Mouse (Mus musculus) ES-Bruce4 (cell line): ENCODE measurements at regions not wholly inside any gene's neighbourhood (a gene's known extent, or its start where the extent isn't known, plus 50 kb on each side); places are given as distances from the start of the nearest gene placed in this dataset.

Source experiments
- H3K27ac ChIP-seq: 2 replicates; pipeline ENCODE4 v1.5.1; 2012; ENCODE audit warnings: low read length, inconsistent platforms; ENCODE audit not compliant: insufficient read depth
- H3K27me3 ChIP-seq: 2 replicates; pipeline ENCODE4 v1.6.1; 2012; ENCODE audit warnings: mild to moderate bottlenecking, low read length, inconsistent platforms; ENCODE audit not compliant: control insufficient read depth, poor library complexity, insufficient read depth, severe bottlenecking
- H3K36me3 ChIP-seq: 2 replicates; pipeline ENCODE4 v1.6.1; 2012; ENCODE audit warnings: inconsistent platforms, mild to moderate bottlenecking, low read length, moderate library complexity; ENCODE audit not compliant: control insufficient read depth, poor library complexity, insufficient read depth, severe bottlenecking
- H3K4me1 ChIP-seq: one replicate; pipeline ENCODE4 v1.8.1; 2011; ENCODE audit warnings: low read length; ENCODE audit not compliant: control insufficient read depth, insufficient read depth
- H3K4me3 ChIP-seq: 2 replicates; pipeline ENCODE4 v1.5.1; 2011; ENCODE audit warnings: low read depth, mild to moderate bottlenecking, low read length
- H3K9ac ChIP-seq: 2 replicates; pipeline ENCODE4 v1.6.1; 2012; ENCODE audit warnings: low read depth, mild to moderate bottlenecking, inconsistent platforms; ENCODE audit not compliant: poor library complexity, severe bottlenecking
- H3K9me3 ChIP-seq: replicated peaks from 2 replicates; pipeline ENCODE4 v1.6.1; 2012; ENCODE audit warnings: mild to moderate bottlenecking, low read length, inconsistent platforms; ENCODE audit not compliant: control insufficient read depth, poor library complexity, insufficient read depth, severe bottlenecking
- CTCF ChIP-seq: IDR thresholded peaks from one replicate; pipeline ENCODE4 v1.8.1; 2011; ENCODE audit warnings: low read depth, low read length
- EP300 ChIP-seq: IDR thresholded peaks from 2 replicates; pipeline ENCODE4 v1.6.1; 2011; ENCODE audit warnings: low read depth, low read length; ENCODE audit not compliant: insufficient read depth
- POLR2A ChIP-seq: IDR thresholded peaks from one replicate; pipeline ENCODE4 v1.8.1; 2011; ENCODE audit warnings: low read length; ENCODE audit not compliant: insufficient read depth

DNA sequence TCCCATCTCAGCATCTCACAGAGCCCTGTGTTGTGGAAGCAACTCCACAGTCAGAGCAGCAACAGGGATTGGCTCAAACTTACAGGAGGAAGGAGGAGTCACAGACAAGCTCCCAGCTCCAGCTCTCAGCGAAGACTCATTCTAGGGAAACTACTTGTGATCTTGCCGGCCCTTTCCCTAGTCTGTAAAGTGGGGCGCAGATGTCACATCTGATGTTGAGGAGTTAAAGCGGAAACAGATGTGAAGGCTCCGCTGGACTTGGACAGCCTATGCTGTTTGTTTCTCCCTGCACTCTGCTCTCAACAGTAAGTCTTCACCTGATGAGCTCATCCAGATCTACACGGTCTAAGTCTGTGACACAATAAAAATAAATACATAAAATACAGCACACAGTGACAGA lies 408.1 kb downstream of the Irx1 start:
- H3K4me3 ChIP-seq: no peak overlapping the region
- no peak overlapping the region for H3K27ac ChIP-seq

DNA sequence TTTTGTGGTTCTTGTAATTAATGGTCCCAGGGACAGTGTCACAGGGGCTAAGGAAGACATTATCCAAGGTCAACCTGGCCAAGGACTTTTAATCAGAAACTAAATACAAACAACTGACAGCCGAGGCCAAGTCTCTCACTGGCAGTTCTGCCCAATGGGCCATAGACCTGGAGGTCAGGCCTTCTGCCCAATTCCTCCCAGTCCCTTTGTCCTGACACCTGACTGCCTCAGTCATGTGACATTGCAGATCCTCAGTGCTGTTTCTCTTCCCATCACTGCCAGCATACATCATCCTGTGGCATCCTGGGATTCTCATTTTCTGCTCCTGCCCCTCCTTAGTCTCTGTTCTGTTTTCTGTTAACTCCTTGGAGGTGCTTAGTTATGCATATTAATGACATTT lies 413.4 kb downstream of the Irx1 start:
- Histone ChIP-seq H3K4me3 (no peak overlapping the region), H3K4me1 (peaks cover 2% of the 10 kb centered on the region), H3K9ac (no peak overlapping the region), H3K27me3 (no peaks in the 10 kb centered on the region; the same call in 1 of the 2 replicates), H3K27ac (no peak overlapping the region), H3K9me3 (no peaks in the 10 kb centered on the region), H3K36me3 (no peaks in the 10 kb centered on the region)
- TF ChIP-seq POLR2A (no peak), EP300 (no peak), CTCF (no peak)

More for the DNA sequence above, 408.1 kb downstream of the Irx1 start:
- Histone ChIP-seq H3K9me3 (no peaks in the 10 kb centered on the region), H3K9ac (no peak overlapping the region), H3K27me3 (no peaks in the 10 kb centered on the region; the same call in 1 of the 2 replicates), H3K4me1 (no peaks in the 10 kb centered on the region), H3K36me3 (no peaks in the 10 kb centered on the region)
- TF ChIP-seq EP300 (no peak), CTCF (no peak), POLR2A (no peak)

DNA sequence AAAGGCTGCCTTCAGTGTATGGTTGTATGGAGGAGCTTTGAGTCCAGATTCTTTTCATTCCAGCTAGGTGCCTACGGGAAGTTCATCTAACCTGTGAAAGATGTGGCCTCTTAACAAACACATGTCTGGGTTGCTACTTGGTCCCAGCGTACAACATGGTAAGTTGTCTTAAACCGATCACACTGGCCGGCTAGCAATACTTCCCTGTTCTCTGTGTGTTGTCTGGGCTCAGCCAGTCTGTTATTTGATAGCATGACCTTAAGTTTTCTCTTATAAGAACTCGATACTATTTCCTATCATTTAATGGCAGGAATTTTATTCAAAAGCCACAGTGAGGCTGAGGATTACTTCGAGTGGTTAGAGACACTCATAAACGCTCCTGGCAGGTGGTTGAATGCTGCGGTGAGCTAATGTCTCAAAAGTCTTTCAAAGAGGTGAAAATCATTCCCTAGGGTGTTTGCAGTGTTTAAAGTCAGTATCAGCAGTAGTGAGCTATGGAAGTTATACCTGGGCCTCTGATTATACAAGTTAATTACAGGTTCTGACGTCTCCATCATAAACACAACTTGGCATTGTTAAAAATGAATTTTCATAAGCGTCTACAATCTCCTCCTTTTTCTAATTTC lies 414.2 kb downstream of the Irx1 start:
- no peak for TF ChIP-seq CTCF
- TF ChIP-seq EP300: no peak
- TF ChIP-seq POLR2A: no peak
- Histone ChIP-seq H3K27ac (no peak overlapping the region), H3K36me3 (no peaks in the 10 kb centered on the region), H3K4me3 (no peak overlapping the region), H3K4me1 (peaks cover 2% of the 10 kb centered on the region), H3K9ac (no peak overlapping the region), H3K9me3 (no peaks in the 10 kb centered on the region), H3K27me3 (no peaks in the 10 kb centered on the region; the same call in 1 of the 2 replicates)

- TF ChIP-seq CTCF (no peak), EP300 (no peak), POLR2A (no peak)
- H3K9me3 ChIP-seq: no peaks in the 10 kb centered on the region
- no peaks in the 10 kb centered on the region for H3K36me3 ChIP-seq
- no peak overlapping the region for H3K4me3 ChIP-seq
- no peaks in the 10 kb centered on the region for H3K4me1 ChIP-seq
- H3K27ac ChIP-seq: no peak overlapping the region
- H3K27me3 ChIP-seq: no peaks in the 10 kb centered on the region; the same call in 1 of the 2 replicates
- no peak overlapping the region for H3K9ac ChIP-seq
These were observed 425.3 kb downstream of the Irx1 start for GRCm38 (mm10) chr13:71538226-71538625.

DNA sequence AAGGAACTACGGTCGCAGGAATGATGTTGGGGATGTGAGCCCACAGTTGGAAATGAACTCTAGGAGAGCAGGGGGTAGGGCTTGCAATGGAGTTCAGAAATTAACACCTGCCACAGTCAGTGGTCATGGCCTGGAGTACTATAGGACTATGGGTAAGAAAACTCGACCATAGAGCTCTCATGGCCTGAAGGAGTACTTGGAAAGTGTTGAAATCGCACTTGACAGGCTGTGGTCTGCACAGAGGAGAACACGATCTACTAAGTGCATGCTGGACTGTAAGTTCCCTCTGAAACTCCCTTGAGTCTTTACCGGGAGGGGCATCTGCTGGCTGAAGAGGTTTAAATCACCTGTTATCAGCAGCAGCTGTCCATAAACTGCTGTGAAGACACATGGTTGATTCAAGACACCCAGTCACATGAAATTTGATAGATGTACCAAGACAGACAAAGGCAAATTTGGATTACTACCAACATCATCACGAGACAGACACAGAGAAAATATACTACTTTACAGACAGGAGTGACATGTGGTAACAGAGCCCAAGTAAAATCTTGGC lies 430.6 kb downstream of the Irx1 start:
- no peak for TF ChIP-seq CTCF
- no peak for TF ChIP-seq POLR2A

GRCm38 (mm10) chr13:71529397-71530122 lies 434.0 kb downstream of the Irx1 start:
- H3K9me3 ChIP-seq: no peaks in the 10 kb centered on the region
- no peaks in the 10 kb centered on the region for H3K27me3 ChIP-seq
- H3K36me3 ChIP-seq: no peaks in the 10 kb centered on the region
- peaks cover 1% of the 10 kb centered on the region for H3K4me1 ChIP-seq
- H3K4me3 ChIP-seq: no peak overlapping the region
- TF ChIP-seq POLR2A (no peak), CTCF (no peak), EP300 (no peak)
- H3K9ac ChIP-seq: no peak overlapping the region
- no peak overlapping the region for H3K27ac ChIP-seq

More for the DNA sequence above, 430.6 kb downstream of the Irx1 start:
- Histone ChIP-seq H3K27ac (no peak overlapping the region), H3K36me3 (no peaks in the 10 kb centered on the region), H3K4me1 (peaks cover 1% of the 10 kb centered on the region), H3K9me3 (no peaks in the 10 kb centered on the region), H3K27me3 (no peaks in the 10 kb centered on the region), H3K4me3 (no peak overlapping the region), H3K9ac (no peak overlapping the region)
